Mouse (Mus musculus) C2C12 (cell line): ENCODE measurements at regions not wholly inside any gene's neighbourhood (a gene's known extent, or its start where the extent isn't known, plus 50 kb on each side); places are given as distances from the start of the nearest gene placed in this dataset.

Experiments
- CEBPB ChIP-seq: IDR thresholded peaks from one replicate; pipeline ENCODE4 v1.6.1; 2011; ENCODE audit warnings: low read depth, mild to moderate bottlenecking, control low read depth, moderate library complexity
- CTCF ChIP-seq: IDR thresholded peaks from one replicate; pipeline ENCODE4 v1.5.1; 2011; ENCODE audit not compliant: control insufficient read depth, insufficient read depth, insufficient read length

GRCm38 (mm10) chr2:8690846-8691643 is 1181.7 kb upstream of the Celf2 start:
- no peak for TF ChIP-seq CTCF
- TF ChIP-seq CEBPB, result no peak
